Mouse (Mus musculus): ENCODE measurements around the gene Abcb6. TPM values are rescaled to one million over a fixed set of nuclear protein-coding genes. Genes with fewer than 3 reads are reported as not detected.

Gene Abcb6
- polyA plus RNA-seq, 1 experiment = 12.6 TPM

- Histone ChIP-seq H3K9me3 (ENCODE audit: control insufficient read depth, low read length) (peaks cover 5% of the 10 kb centered on the region; the same call in 1 of the 2 replicates), H3K4me1 (ENCODE audit: control insufficient read depth) (peaks cover 63% of the 10 kb centered on the region), H3K36me3 (ENCODE audit: control insufficient read depth) (peaks cover 42% of the 10 kb centered on the region), H3K27me3 (ENCODE audit: control insufficient read depth) (no peaks in the 10 kb centered on the region), H3K4me3 (replicated peaks) (peak overlapping the region; percentile 86)
- TF ChIP-seq GATA1 (IDR thresholded peaks at IDR 0.05; ENCODE audit: low read length) (no peak), TAL1 (IDR thresholded peaks at IDR 0.05; ENCODE audit: low read length) (no peak)
Observed at GRCm38 (mm10) chr1:75168093-75168471, 12.1 kb downstream of the Abcb6 start.

GRCm38 (mm10) chr1:75160256-75160617 is 20.0 kb downstream of the Abcb6 start:
- no peak overlapping the region for H3K4me3 ChIP-seq (replicated peaks)
- H3K9me3 ChIP-seq (ENCODE audit: control insufficient read depth, low read length) = peaks cover 6% of the 10 kb centered on the region; the same call in 1 of the 2 replicates
- peaks cover 3% of the 10 kb centered on the region; the same call in 1 of the 2 replicates for H3K36me3 ChIP-seq (ENCODE audit: control insufficient read depth)
- H3K27me3 ChIP-seq (ENCODE audit: control insufficient read depth) = no peaks in the 10 kb centered on the region
- TF ChIP-seq TAL1 (IDR thresholded peaks at IDR 0.05; ENCODE audit: low read length) (no peak), GATA1 (IDR thresholded peaks at IDR 0.05; ENCODE audit: low read length) (no peak)
- peaks cover 56% of the 10 kb centered on the region for H3K4me1 ChIP-seq (ENCODE audit: control insufficient read depth)

- TF ChIP-seq TAL1 (IDR thresholded peaks at IDR 0.05; ENCODE audit: low read length) = no peak
- peak; percentile 56 for TF ChIP-seq GATA1 (IDR thresholded peaks at IDR 0.05; ENCODE audit: low read length)
- Histone ChIP-seq H3K9me3 (ENCODE audit: control insufficient read depth, low read length) (peaks cover 6% of the 10 kb centered on the region; the same call in 1 of the 2 replicates), H3K27me3 (ENCODE audit: control insufficient read depth) (no peaks in the 10 kb centered on the region), H3K36me3 (ENCODE audit: control insufficient read depth) (peaks cover 3% of the 10 kb centered on the region; the same call in 1 of the 2 replicates), H3K4me3 (replicated peaks) (peak overlapping the region; percentile 26), H3K4me1 (ENCODE audit: control insufficient read depth) (peaks cover 62% of the 10 kb centered on the region)
Observed at GRCm38 (mm10) chr1:75159540-75160255, 20.5 kb downstream of the Abcb6 start.

GRCm38 (mm10) chr1:75158990-75159389 is 21.2 kb downstream of the Abcb6 start:
- Histone ChIP-seq H3K4me1 (ENCODE audit: control insufficient read depth) (peaks cover 64% of the 10 kb centered on the region), H3K27me3 (ENCODE audit: control insufficient read depth) (no peaks in the 10 kb centered on the region), H3K4me3 (replicated peaks) (no peak overlapping the region), H3K9me3 (ENCODE audit: control insufficient read depth, low read length) (peaks cover 6% of the 10 kb centered on the region; the same call in 1 of the 2 replicates), H3K36me3 (ENCODE audit: control insufficient read depth) (peaks cover 3% of the 10 kb centered on the region; the same call in 1 of the 2 replicates)
- TF ChIP-seq TAL1 (IDR thresholded peaks at IDR 0.05; ENCODE audit: low read length) (no peak), GATA1 (IDR thresholded peaks at IDR 0.05; ENCODE audit: low read length) (no peak)

- H3K4me1 ChIP-seq (ENCODE audit: control insufficient read depth) = peaks cover 57% of the 10 kb centered on the region
- H3K36me3 ChIP-seq (ENCODE audit: control insufficient read depth) = peaks cover 3% of the 10 kb centered on the region; the same call in 1 of the 2 replicates
- no peaks in the 10 kb centered on the region for H3K9me3 ChIP-seq (ENCODE audit: control insufficient read depth, low read length)
- H3K4me3 ChIP-seq (replicated peaks) = no peak overlapping the region
- H3K27me3 ChIP-seq (ENCODE audit: control insufficient read depth) = no peaks in the 10 kb centered on the region
- TF ChIP-seq GATA1 (IDR thresholded peaks at IDR 0.05; ENCODE audit: low read length) (no peak), TAL1 (IDR thresholded peaks at IDR 0.05; ENCODE audit: low read length) (no peak)
Observed at GRCm38 (mm10) chr1:75155837-75156236, 24.4 kb downstream of the Abcb6 start.

GRCm38 (mm10) chr1:75148727-75149126 is 31.5 kb downstream of the Abcb6 start:
- peaks cover 68% of the 10 kb centered on the region for H3K36me3 ChIP-seq (ENCODE audit: control insufficient read depth)
- TF ChIP-seq GATA1 (IDR thresholded peaks at IDR 0.05; ENCODE audit: low read length) (no peak), TAL1 (IDR thresholded peaks at IDR 0.05; ENCODE audit: low read length) (no peak)
- no peaks in the 10 kb centered on the region for H3K27me3 ChIP-seq (ENCODE audit: control insufficient read depth)
- no peak overlapping the region for H3K4me3 ChIP-seq (replicated peaks)
- H3K4me1 ChIP-seq (ENCODE audit: control insufficient read depth) = peaks cover 43% of the 10 kb centered on the region
- H3K9me3 ChIP-seq (ENCODE audit: control insufficient read depth, low read length) = no peaks in the 10 kb centered on the region

GRCm38 (mm10) chr1:75147411-75148135 is 32.6 kb downstream of the Abcb6 start:
- no peak overlapping the region for H3K4me3 ChIP-seq (replicated peaks)
- no peak for TF ChIP-seq TAL1 (IDR thresholded peaks at IDR 0.05; ENCODE audit: low read length)
- no peak for TF ChIP-seq GATA1 (IDR thresholded peaks at IDR 0.05; ENCODE audit: low read length)
- peaks cover 72% of the 10 kb centered on the region for H3K36me3 ChIP-seq (ENCODE audit: control insufficient read depth)
- no peaks in the 10 kb centered on the region for H3K9me3 ChIP-seq (ENCODE audit: control insufficient read depth, low read length)
- H3K4me1 ChIP-seq (ENCODE audit: control insufficient read depth) = peaks cover 51% of the 10 kb centered on the region
- H3K27me3 ChIP-seq (ENCODE audit: control insufficient read depth) = no peaks in the 10 kb centered on the region

- TF ChIP-seq TAL1 (IDR thresholded peaks at IDR 0.05; ENCODE audit: low read length) (no peak), GATA1 (IDR thresholded peaks at IDR 0.05; ENCODE audit: low read length) (no peak)
- H3K4me1 ChIP-seq (ENCODE audit: control insufficient read depth) = peaks cover 69% of the 10 kb centered on the region
- peak overlapping the region; percentile 85 for H3K4me3 ChIP-seq (replicated peaks)
Observed at GRCm38 (mm10) chr1:75145589-75145988, 34.6 kb downstream of the Abcb6 start.

More at GRCm38 (mm10) chr1:75145589-75145988, 34.6 kb downstream of the Abcb6 start:
- H3K27me3 ChIP-seq (ENCODE audit: control insufficient read depth) = no peaks in the 10 kb centered on the region
- H3K9me3 ChIP-seq (ENCODE audit: control insufficient read depth, low read length) = no peaks in the 10 kb centered on the region
- peaks cover 79% of the 10 kb centered on the region for H3K36me3 ChIP-seq (ENCODE audit: control insufficient read depth)

Data from erythroblast, embryonic 14.5 days (primary cell).